Mouse (Mus musculus): ENCODE data around the gene Asic1. TPM values are rescaled to one million over a fixed set of nuclear protein-coding genes. Genes with fewer than 3 reads are reported as not detected.

The Asic1 gene
- total RNA-seq, 2 experiments from 2014 or later, result 83.1 to 91.8 TPM

GRCm38 (mm10) chr15:99729056-99729783, 59.1 kb downstream of the Asic1 start:
- intact Hi-C loops (cut with DNase I), result loop anchor here (5.0 kb wide), 2 partner anchors 43 to 173 kb away; partner anchors contain the start of gene Cers5
- DNase-seq (ENCODE audit: low spot score in 2 of 2), result no peak

- intact Hi-C loops (cut with DNase I), result no loop called here
- DNase-seq (ENCODE audit: low spot score in 2 of 2), result no peak
These were observed 61.0 kb downstream of the Asic1 start for GRCm38 (mm10) chr15:99731167-99731566.

GRCm38 (mm10) chr15:99731678-99732077, 61.5 kb downstream of the Asic1 start:
- DNase-seq (ENCODE audit: low spot score in 2 of 2), result no peak
- intact Hi-C loops (cut with DNase I), result no loop called here

- intact Hi-C loops (cut with DNase I), result no loop called here
- DNase-seq (ENCODE audit: low spot score in 2 of 2), result no peak
These were observed 63.0 kb downstream of the Asic1 start for GRCm38 (mm10) chr15:99733186-99733585.

GRCm38 (mm10) chr15:99735631-99736030, 65.5 kb downstream of the Asic1 start:
- peak; percentile 100 for DNase-seq (ENCODE audit: low spot score in 2 of 2)
- intact Hi-C loops (cut with DNase I), result no loop called here

- no peak for DNase-seq (ENCODE audit: low spot score in 2 of 2)
- intact Hi-C loops (cut with DNase I), result no loop called here
These were observed 66.5 kb downstream of the Asic1 start for GRCm38 (mm10) chr15:99736675-99737074.

GRCm38 (mm10) chr15:99740229-99740628, 70.1 kb downstream of the Asic1 start:
- intact Hi-C loops (cut with DNase I), result no loop called here
- no peak for DNase-seq (ENCODE audit: low spot score in 2 of 2)

Other genes starting within 250 kb of the Asic1 start
- gene Nckap5l, start 212.6 kb upstream of the Asic1 start, total RNA-seq (2021), result 10 to 100 TPM; 27.6 to 35.6 TPM
- gene Bcdin3d, start 195.6 kb upstream of the Asic1 start, total RNA-seq (2021), result 1 to 10 TPM; 4.7 to 4.8 TPM
- 100 to 1,000 TPM; 220 to 261 TPM for gene Faim2, start 142.2 kb upstream of the Asic1 start, total RNA-seq (2021)
- gene Aqp2, start 91.3 kb upstream of the Asic1 start, total RNA-seq (2021), result under 1 TPM in 1 of 2 experiments, not detected in 1; 0.33 TPM
- gene Aqp5, start 79.6 kb upstream of the Asic1 start, total RNA-seq (2021), result 1 to 10 TPM in 1 of 2 experiments, under 1 TPM in 1; 0.93 to 1.4 TPM
- gene Aqp6, start 69.0 kb upstream of the Asic1 start, total RNA-seq (2021), result under 1 TPM; 0.44 to 0.48 TPM
- 1 to 10 TPM; 9.2 to 10.0 TPM for gene Racgap1, start 18.7 kb upstream of the Asic1 start, total RNA-seq (2021)
- gene Smarcd1, start 31.8 kb downstream of the Asic1 start, total RNA-seq (2021), result 100 to 1,000 TPM; 142 to 143 TPM
- 1 to 10 TPM; 5.6 to 8.1 TPM for gene Gm17349, start 35.1 kb downstream of the Asic1 start, total RNA-seq (2021)
- 10 to 100 TPM; 34.1 to 35.5 TPM for gene Gpd1, start 47.1 kb downstream of the Asic1 start, total RNA-seq (2021)
- 100 to 1,000 TPM; 129 to 131 TPM for gene Cox14, start 55.2 kb downstream of the Asic1 start, total RNA-seq (2021)
- gene Cers5, start 102.5 kb downstream of the Asic1 start, total RNA-seq (2021), result 10 to 100 TPM; 38.9 to 39.6 TPM
- gene Lima1, start 205.1 kb downstream of the Asic1 start, total RNA-seq (2021), result 10 to 100 TPM; 10.2 to 13.4 TPM

All from left cerebral cortex, postnatal 14 days (tissue).